Mouse (Mus musculus) hindbrain, embryonic 11.5 days (tissue): Measurements from ENCODE around the gene Sumf1. TPM values are rescaled to one million over a fixed set of nuclear protein-coding genes. Genes with fewer than 3 reads are reported as not detected.

Experiments used
- polyA plus RNA-seq: library from polyadenylated mRNA; unstranded; fragments of >200 nt; fragmentation: Nextera tagmentation; extraction: Ambion mirVana; gene quantifications from 2 replicates; pipeline ENCODE4 v1.2.1, GENCODE M21; 2014

Gene Sumf1
- polyA plus RNA-seq, 1 experiment from 2014 or later = 13.3 TPM

Other genes with a start within 250 kb of the Sumf1 start
- gene Setmar, start 120.5 kb downstream of the Sumf1 start, polyA plus RNA-seq = 8.4 and 9.7 TPM in 2 replicates
- 4.8 and 9.6 TPM in 2 replicates for gene Itpr1, start 27.5 kb upstream of the Sumf1 start, polyA plus RNA-seq